Mouse (Mus musculus): ENCODE measurements around the gene Pnisr. TPM values are rescaled to one million over a fixed set of nuclear protein-coding genes. Genes with fewer than 3 reads are reported as not detected.

Pnisr gene
- polyA plus RNA-seq (2017; shearing (Covaris generic)): 149 TPM

DNA sequence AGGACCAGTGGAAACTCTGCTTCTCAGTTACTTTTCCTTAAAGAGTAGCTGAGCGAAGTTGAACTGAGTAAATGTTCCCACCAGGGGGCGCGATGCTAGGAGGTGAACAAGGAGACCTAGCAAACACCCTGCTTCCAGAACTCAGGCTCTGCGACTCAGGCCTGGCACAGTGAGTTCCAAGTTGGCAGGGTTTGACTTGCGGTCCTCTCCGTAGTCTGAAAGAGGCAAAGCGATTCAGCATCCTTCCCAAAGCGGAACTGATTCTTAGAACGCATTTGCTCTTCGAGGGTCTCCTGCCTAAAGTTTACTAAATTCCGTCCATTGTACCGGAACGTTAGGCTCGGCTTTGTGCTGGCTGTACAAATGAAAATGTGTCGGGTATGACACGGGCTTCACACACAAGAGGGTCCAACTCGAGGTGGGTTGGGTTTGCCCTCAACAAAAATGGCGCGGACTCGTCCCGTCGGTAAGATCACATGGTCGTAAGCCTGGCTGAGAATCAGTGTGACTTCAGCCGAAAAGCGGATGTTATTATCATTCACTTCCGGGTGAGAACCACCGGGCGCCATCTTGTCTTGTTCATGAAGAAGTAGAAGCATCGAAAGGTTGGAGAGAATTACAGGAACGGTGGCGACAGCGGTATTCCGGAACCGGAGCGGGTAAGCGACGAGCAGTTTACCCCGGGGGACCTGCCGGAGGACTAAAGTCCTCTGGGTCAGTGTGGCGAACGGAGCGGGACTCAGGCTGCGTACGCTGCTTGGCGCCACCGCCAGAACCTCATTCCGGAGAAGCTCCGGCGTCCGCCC lies at the start of gene Pnisr:
Pnisr (plus strand) TSS at position 103 of the 806 bp plus-strand sequence.

DNA sequence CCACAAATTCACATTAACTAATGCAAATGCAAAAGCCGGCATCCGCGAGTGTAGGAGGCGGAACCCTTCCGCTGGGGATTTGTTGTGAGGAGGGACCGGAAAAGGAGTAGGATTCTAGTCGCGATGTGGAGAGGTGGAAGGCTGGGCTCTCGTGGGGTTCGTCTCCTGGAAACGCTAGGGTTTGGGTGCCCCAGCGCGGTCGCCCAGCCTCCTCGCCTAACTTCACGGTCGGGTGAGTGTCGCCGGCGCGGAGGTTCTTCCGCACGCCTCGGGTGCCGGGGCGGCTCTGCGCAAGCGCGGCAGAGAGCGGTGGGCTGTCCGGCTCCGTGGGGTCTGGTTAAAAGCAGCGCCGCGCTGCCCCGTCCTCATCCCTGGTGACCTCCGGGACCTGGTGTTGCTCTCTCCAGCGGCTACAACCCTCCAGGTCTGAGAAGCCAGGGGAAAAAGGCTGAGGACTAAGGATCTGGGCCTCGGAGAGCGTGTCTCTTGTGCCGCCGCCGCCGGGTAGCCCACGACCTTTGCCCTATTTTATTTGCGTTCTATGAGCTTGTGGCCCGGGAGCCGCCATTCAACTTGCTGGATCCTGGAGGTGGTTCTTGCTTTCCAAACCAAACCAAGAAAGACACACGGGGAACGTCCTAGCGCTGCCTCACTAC lies 32.3 kb downstream of the Pnisr start, which contains the start of gene Coq3:
Coq3 (plus strand) TSS at position 109 of the 656 bp plus-strand sequence.

Other genes starting within 250 kb of the Pnisr start
- gene Prdm13, start 161.6 kb upstream of the Pnisr start, polyA plus RNA-seq (2017; shearing (Covaris generic)): 0.28 TPM
- 30.5 TPM for gene Ccnc, start 119.9 kb upstream of the Pnisr start, polyA plus RNA-seq (2017; shearing (Covaris generic))
- 30.1 TPM for gene Usp45, start 80.4 kb upstream of the Pnisr start, polyA plus RNA-seq (2017; shearing (Covaris generic))
- 8.5 TPM for gene Tstd3, start 80.4 kb upstream of the Pnisr start, polyA plus RNA-seq (2017; shearing (Covaris generic))
- gene Coq3, start 32.1 kb downstream of the Pnisr start, polyA plus RNA-seq (2017; shearing (Covaris generic)): 7.3 TPM
- gene Faxc, start 83.7 kb downstream of the Pnisr start, polyA plus RNA-seq (2017; shearing (Covaris generic)): not detected